Mouse (Mus musculus) left cerebral cortex, adult 8-10 months (tissue): ENCODE results near the gene Atp5j2. TPM values are rescaled to one million over a fixed set of nuclear protein-coding genes. Genes with fewer than 3 reads are reported as not detected.

ENCODE experiments used
- DNase-seq, 2 experiments: peaks; one replicate each; pipeline ENCODE4 v3.0.0; 2022; ENCODE audit warnings: low spot score in 2 of 2
- total RNA-seq, 4 experiments: library from RNA; stranded (reverse); gene quantifications; 2 replicates each; pipeline ENCODE4 v1.2.4; 2022

Gene Atp5j2
- total RNA-seq, 4 experiments from 2014 or later = 243 to 395 (median 326) TPM

DNA sequence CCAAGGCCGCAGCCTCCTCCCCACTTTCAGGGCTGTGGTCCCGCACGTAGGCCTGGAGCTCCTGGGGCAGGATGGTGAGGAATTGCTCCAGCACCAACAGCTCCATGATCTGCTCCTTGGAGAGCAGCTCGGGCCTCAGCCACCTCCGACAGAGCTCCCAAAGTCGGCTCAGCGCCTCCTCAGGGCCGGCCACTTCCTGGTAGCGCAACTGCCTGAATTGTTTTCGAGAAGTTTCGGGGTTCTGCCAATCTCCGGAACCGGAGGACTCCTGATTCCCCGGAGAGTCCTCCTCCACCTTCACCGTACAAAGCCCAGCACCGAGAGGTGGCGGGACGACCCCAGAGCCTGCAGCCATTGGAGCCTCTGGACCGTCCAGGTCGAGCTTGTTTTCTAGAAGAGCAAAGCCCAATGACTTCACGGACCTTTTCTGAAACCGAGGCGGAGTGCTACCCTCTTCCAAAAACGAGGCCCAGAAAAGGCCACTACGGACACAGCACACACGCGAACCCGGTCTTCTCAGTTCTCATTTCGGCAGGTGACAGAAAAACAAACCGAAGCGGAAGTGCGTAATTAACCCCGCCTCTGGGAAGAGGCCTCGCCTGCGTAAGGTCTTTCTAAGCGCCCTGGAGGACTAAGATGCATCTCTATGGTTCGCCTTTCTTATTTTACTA lies 9.6 kb upstream of the Atp5j2 start, which contains the start of gene Zkscan14:
Gene Zkscan14, minus strand, starts transcription at position 548 of the 671 bp plus-strand sequence.
- peak; percentile 40 to 61 for DNase-seq

- no peak for DNase-seq
Observed at GRCm38 (mm10) chr5:145200387-145200786, 8.5 kb upstream of the Atp5j2 start.

GRCm38 (mm10) chr5:145190875-145191798 lies 725 bp downstream of the Atp5j2 start:
- peak; percentile 85 for DNase-seq

GRCm38 (mm10) chr5:145190373-145190772 lies 1.5 kb downstream of the Atp5j2 start:
- DNase-seq = no peak

GRCm38 (mm10) chr5:145189416-145189815 lies 2.4 kb downstream of the Atp5j2 start:
- no peak for DNase-seq

- no peak for DNase-seq
Observed at GRCm38 (mm10) chr5:145185244-145185643, 6.6 kb downstream of the Atp5j2 start.

- no peak for DNase-seq
Observed at GRCm38 (mm10) chr5:145178461-145178980, 13.3 kb downstream of the Atp5j2 start.

DNA sequence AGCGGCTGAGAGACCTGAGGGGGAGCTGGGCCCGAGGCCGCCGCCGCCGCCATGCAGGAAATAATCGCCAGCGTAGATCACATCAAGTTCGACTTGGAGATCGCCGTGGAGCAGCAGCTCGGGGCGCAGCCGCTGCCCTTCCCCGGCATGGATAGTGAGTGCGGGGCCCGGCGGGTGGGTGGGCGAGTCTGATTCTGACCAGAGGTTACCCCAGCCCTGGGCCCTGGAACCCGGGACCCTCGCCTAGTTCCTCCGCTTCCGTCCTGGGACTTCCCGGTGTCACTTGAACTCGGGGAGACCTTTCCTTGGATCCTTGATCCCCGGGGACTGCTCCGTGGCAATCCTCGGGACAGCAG lies 24.6 kb downstream of the Atp5j2 start:
- DNase-seq = no peak

GRCm38 (mm10) chr5:145166536-145167305 lies 25.1 kb downstream of the Atp5j2 start, which contains the start of the genes Ptcd1 and Cpsf4:
Gene Ptcd1, minus strand, starts transcription at chr5:145167108.
Gene Cpsf4, plus strand, starts transcription at chr5:145167213.
- peak; percentile 98 for DNase-seq

GRCm38 (mm10) chr5:145165184-145165583 lies 26.7 kb downstream of the Atp5j2 start:
- DNase-seq = no peak

DNA sequence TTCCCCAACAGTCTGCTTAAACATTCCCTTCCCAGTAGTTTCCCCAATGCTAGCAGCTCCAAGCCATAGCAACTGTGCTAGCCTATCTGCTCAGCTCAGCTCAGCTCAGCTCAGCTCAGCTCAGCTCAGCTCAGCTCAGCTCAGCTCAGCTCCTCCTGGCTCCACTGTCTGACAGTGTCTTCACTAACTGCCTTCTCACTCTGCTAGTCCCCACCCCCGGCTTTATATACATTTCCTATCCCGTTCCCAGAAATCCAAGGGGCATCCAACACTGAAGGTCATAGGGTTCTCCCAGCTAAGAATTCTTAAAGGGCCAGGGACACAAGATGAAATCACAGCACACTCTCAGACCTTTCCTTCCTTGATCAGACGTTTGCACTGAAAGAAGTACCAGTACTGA lies 27.2 kb downstream of the Atp5j2 start:
- DNase-seq = no peak

DNA sequence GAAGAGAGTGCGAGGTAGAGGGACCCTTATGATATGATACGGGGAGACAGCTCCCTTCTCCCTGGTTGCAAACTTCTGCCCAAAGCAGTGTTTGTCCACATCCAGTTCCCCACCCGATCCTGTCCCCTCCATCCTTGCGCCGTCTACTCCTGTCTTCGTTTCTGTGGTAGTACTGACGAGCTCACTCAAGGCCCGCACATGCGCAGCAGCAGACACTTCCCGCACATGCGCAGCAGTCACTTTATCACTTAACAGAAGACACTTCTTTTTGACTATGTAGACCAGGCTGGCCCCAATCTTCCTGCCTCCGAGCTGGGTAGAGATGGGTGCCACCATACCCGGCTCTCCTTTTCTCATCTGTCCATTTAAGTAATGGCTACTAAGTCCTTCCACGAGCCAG lies 30.5 kb downstream of the Atp5j2 start:
- no peak for DNase-seq

DNA sequence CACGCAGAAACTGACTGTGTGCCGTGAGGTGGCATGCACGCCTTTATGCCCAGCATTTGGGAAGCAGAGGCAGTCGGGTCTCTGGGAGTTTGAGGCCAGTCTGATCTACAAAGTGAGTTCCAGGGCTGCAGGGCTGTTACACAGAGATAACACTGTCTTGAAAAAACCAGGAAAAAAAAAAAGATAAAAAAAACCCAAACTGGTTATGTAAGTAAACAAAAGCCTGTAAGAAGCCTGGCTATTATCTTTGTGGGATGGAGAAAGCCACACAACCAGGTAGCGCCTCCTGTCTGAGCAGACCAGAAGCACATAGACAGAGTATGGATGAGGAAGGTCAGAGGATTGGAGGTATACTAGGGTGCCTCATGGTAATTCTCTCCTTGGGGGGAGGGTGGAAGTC lies 39.2 kb downstream of the Atp5j2 start:
- no peak for DNase-seq

DNA sequence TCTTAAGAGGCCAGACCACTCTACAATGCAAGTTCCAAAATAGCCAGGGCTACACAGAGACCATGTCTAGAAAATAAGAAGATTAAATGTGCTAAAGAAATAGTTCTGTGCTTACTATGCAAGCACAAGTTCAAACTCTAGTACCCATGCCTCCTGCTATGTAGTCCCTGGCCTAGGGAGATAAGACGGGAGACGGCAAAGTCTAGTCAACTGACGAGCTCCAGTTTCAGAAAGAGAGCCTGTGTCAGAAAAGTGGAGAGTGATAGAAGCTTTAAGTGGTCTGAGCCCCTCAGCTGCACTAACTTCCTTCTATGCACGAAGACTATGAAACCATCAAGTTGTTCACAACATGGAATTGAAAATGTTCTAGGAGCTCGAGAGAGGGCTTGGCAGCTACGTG lies 42.6 kb downstream of the Atp5j2 start:
- DNase-seq = no peak

DNA sequence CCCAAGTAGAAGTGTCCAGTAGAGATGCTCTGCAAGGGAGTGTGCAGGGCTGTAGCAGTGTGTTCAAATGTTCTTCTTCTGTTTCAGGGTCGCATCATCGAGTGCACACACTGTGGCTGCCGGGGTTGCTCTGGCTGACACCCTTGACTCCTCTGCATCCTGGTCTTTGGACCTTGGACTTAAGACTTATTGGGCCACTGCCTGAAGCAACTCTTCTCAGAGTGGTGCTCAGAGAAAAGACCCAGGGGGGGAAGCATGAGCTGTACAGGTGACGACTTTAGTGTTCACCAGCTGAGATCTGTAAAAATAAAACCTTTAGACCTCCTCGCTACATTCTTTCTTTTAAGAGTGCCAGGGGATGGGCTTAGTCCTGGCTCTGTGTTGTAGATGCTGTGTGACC lies 44.1 kb downstream of the Atp5j2 start:
- DNase-seq = no peak

DNA sequence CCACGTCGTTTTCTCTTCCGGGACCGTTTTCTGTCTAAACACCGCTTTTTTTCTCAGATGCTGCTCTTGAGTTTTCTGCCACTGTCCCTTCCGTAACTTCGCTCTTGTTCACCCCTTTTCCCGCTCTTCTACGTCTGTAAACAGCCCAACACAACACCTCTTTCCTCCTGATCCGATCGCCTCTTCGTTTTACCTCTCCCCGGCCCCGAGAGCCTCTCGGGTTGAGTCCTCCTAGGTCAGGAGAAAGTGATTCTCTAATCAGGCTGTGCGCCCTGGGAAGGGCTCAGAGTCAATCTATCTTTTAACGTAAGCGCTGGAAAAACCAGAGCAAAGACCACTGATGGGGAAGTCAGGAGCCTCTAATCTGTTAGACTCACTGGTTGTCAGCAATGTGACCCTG lies 51.3 kb downstream of the Atp5j2 start:
- DNase-seq = no peak

GRCm38 (mm10) chr5:145139571-145140519 lies 52.0 kb downstream of the Atp5j2 start, which contains the start of the genes Pdap1 and Bud31:
Gene Pdap1, minus strand, starts transcription at chr5:145140238.
Gene Bud31, plus strand, starts transcription at chr5:145140362.
- DNase-seq = peak; percentile 91 to 98

DNA sequence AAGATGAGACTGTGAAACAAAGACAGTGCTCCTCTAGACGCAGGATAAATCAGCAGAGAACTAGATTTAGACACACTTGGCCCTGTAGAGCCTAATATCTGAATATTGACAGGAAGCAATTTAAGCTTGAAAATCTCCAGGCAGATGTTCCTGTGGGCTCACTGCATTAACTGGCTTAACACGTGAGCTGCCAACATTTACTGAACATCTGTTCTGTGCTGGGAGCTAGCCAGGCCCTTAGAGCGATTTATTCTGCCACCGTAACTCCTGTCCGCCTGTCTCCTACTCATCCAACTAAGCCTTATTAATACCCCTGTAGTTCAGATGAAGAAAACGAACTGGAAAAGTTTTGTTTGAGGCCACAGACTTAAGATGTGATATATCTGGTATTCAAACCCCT lies 53.0 kb downstream of the Atp5j2 start:
- DNase-seq = no peak
